Mouse (Mus musculus) spleen, adult 12 weeks (tissue): ENCODE data around the gene Tnpo3.

Experiments
- DNase-seq: peaks from one replicate; pipeline ENCODE4 v3.0.0; 2022; ENCODE audit warnings: low spot score

Tnpo3 gene

GRCm38 (mm10) chr6:29527361-29528164 is 82.1 kb downstream of the Tnpo3 start:
- DNase-seq: no peak

GRCm38 (mm10) chr6:29526281-29527251 is 83.1 kb downstream of the Tnpo3 start, which contains the start of gene Irf5:
TSS of gene Irf5 (plus strand) at chr6:29526625.
- DNase-seq: no peak

GRCm38 (mm10) chr6:29525256-29525655 is 84.4 kb downstream of the Tnpo3 start:
- no peak for DNase-seq

GRCm38 (mm10) chr6:29524034-29524489 is 85.6 kb downstream of the Tnpo3 start:
- DNase-seq: no peak

GRCm38 (mm10) chr6:29523301-29524033 is 86.2 kb downstream of the Tnpo3 start:
- no peak for DNase-seq

GRCm38 (mm10) chr6:29522626-29523300 is 86.9 kb downstream of the Tnpo3 start:
- no peak for DNase-seq

GRCm38 (mm10) chr6:29517139-29517538 is 92.5 kb downstream of the Tnpo3 start:
- DNase-seq: peak; percentile 53

GRCm38 (mm10) chr6:29513284-29513683 is 96.4 kb downstream of the Tnpo3 start:
- DNase-seq: no peak

GRCm38 (mm10) chr6:29509086-29509485 is 100.6 kb downstream of the Tnpo3 start:
- no peak for DNase-seq

GRCm38 (mm10) chr6:29507447-29508309 is 102.0 kb downstream of the Tnpo3 start, which contains the start of gene Kcp:
TSS of gene Kcp (minus strand) at chr6:29507952.
- no peak for DNase-seq

- DNase-seq: no peak
Measured at GRCm38 (mm10) chr6:29506834-29507233, 102.9 kb downstream of the Tnpo3 start.

- DNase-seq: no peak
Measured at GRCm38 (mm10) chr6:29505493-29505892, 104.2 kb downstream of the Tnpo3 start.

GRCm38 (mm10) chr6:29501599-29501998 is 108.1 kb downstream of the Tnpo3 start:
- no peak for DNase-seq

- no peak for DNase-seq
Measured at GRCm38 (mm10) chr6:29500810-29501209, 108.9 kb downstream of the Tnpo3 start.

- DNase-seq: no peak
Measured at GRCm38 (mm10) chr6:29500177-29500576, 109.5 kb downstream of the Tnpo3 start.

- DNase-seq: no peak
Measured at GRCm38 (mm10) chr6:29497791-29498190, 111.9 kb downstream of the Tnpo3 start.

GRCm38 (mm10) chr6:29496270-29496669 is 113.4 kb downstream of the Tnpo3 start:
- DNase-seq: no peak

GRCm38 (mm10) chr6:29494101-29494500 is 115.6 kb downstream of the Tnpo3 start:
- no peak for DNase-seq
